Mouse (Mus musculus) myocyte (in vitro differentiated cells): ENCODE results near the gene Osbpl8. TPM values are rescaled to one million over a fixed set of nuclear protein-coding genes. Genes with fewer than 3 reads are reported as not detected.

Experiments
- H3K27me3 ChIP-seq: one replicate; pipeline ENCODE4 v1.6.1; 2011; ENCODE audit not compliant: control insufficient read depth, insufficient read depth, insufficient read length
- H3K36me3 ChIP-seq: one replicate; pipeline ENCODE4 v1.6.1; 2011; ENCODE audit not compliant: control insufficient read depth, insufficient read depth
- H3K4me2 ChIP-seq: one replicate; pipeline ENCODE4 v1.6.1; 2011; ENCODE audit warnings: low read depth, control low read depth
- H3K4me3 ChIP-seq: one replicate; pipeline ENCODE4 v1.5.1; 2011; ENCODE audit warnings: mild to moderate bottlenecking, control low read depth, moderate library complexity
- H3K79me2 ChIP-seq: one replicate; pipeline ENCODE4 v1.6.1; 2011; ENCODE audit not compliant: control insufficient read depth, insufficient read depth
- H3ac ChIP-seq: one replicate; pipeline ENCODE4 v1.6.1; 2011; ENCODE audit not compliant: control insufficient read depth, insufficient read length
- CEBPB ChIP-seq: IDR thresholded peaks from 2 replicates; pipeline ENCODE4 v1.6.1; 2011; ENCODE audit warnings: mild to moderate bottlenecking, moderate library complexity; ENCODE audit not compliant: poor library complexity, insufficient read depth, severe bottlenecking
- E2F4 ChIP-seq: IDR thresholded peaks from one replicate; pipeline ENCODE4 v1.6.1; 2011; ENCODE audit warnings: mild to moderate bottlenecking, control low read depth, moderate library complexity; ENCODE audit not compliant: insufficient read depth
- MAX ChIP-seq: IDR thresholded peaks from one replicate; pipeline ENCODE4 v1.6.1; 2011; ENCODE audit warnings: low read depth, mild to moderate bottlenecking, control low read depth
- MYOD1 ChIP-seq, 3 experiments: IDR thresholded peaks; one replicate each; pipeline ENCODE4 v1.6.1; 2011; ENCODE audit warnings: control low read depth in 2 of 3, low read depth in 2 of 3, mild to moderate bottlenecking in 2 of 3, moderate library complexity in 1 of 3; ENCODE audit not compliant: insufficient read length in 2 of 3, control insufficient read depth in 1 of 3
- MYOG ChIP-seq, 3 experiments: IDR thresholded peaks; one replicate each; pipeline ENCODE4 v1.6.1; 2011; ENCODE audit warnings: control low read depth in 2 of 3, low read depth in 2 of 3, mild to moderate bottlenecking in 2 of 3; ENCODE audit not compliant: insufficient read length in 2 of 3, control insufficient read depth in 1 of 3, insufficient read depth in 1 of 3
- POLR2A ChIP-seq: IDR thresholded peaks from one replicate; pipeline ENCODE4 v1.6.1; 2011; ENCODE audit warnings: low read depth, mild to moderate bottlenecking, control low read depth, moderate library complexity; ENCODE audit not compliant: insufficient read length
- POLR2AphosphoS2 ChIP-seq: IDR thresholded peaks from one replicate; pipeline ENCODE4 v1.6.1; 2011; ENCODE audit warnings: low read depth, control low read depth; ENCODE audit not compliant: insufficient read length
- REST ChIP-seq: IDR thresholded peaks from one replicate; pipeline ENCODE4 v1.6.1; 2011; ENCODE audit warnings: mild to moderate bottlenecking, control low read depth, moderate library complexity; ENCODE audit not compliant: insufficient read depth, insufficient read length
- SRF ChIP-seq: IDR thresholded peaks from one replicate; pipeline ENCODE4 v1.6.1; 2011; ENCODE audit warnings: low read depth; ENCODE audit not compliant: control insufficient read depth, insufficient read length
- TCF12 ChIP-seq: IDR thresholded peaks from one replicate; pipeline ENCODE4 v1.6.1; 2011; ENCODE audit warnings: mild to moderate bottlenecking, control low read depth; ENCODE audit not compliant: poor library complexity, insufficient read depth, severe bottlenecking
- TCF3 ChIP-seq: IDR thresholded peaks from one replicate; pipeline ENCODE4 v1.6.1; 2011; ENCODE audit warnings: low read depth, control low read depth; ENCODE audit not compliant: insufficient read length
- USF1 ChIP-seq: IDR thresholded peaks from one replicate; pipeline ENCODE4 v1.6.1; 2011; ENCODE audit warnings: low read depth, mild to moderate bottlenecking, control low read depth, moderate library complexity
- polyA plus RNA-seq: library from polyadenylated mRNA; unstranded; fragments of >200 nt; fragmentation: generic; extraction: Trizol; gene quantifications from one replicate; pipeline ENCODE4 v1.2.1, GENCODE M21; 2012; ENCODE audit warnings: missing spikeins

Osbpl8 gene
- polyA plus RNA-seq, 1 experiment: 5.3 TPM

- Histone ChIP-seq H3K36me3 (no peaks in the 10 kb centered on the region), H3K4me3 (no peak overlapping the region), H3K27me3 (no peaks in the 10 kb centered on the region), H3K4me2 (no peak overlapping the region), H3ac (no peak overlapping the region), H3K79me2 (no peaks in the 10 kb centered on the region)
- TF ChIP-seq CEBPB (no peak), MYOG (IDR thresholded peaks at IDR 0.05; ENCODE audit: control insufficient read depth in 1 of 3, insufficient read depth in 1 of 3, insufficient read length in 2 of 3, low read depth in 2 of 3) (no peak), REST (no peak), MYOD1 (IDR thresholded peaks at IDR 0.05; ENCODE audit: control insufficient read depth in 1 of 3, insufficient read length in 2 of 3, low read depth in 2 of 3) (no peak), SRF (no peak), MAX (no peak), TCF3 (no peak), POLR2AphosphoS2 (no peak), POLR2A (no peak), USF1 (no peak), E2F4 (no peak), TCF12 (no peak)
Observed at GRCm38 (mm10) chr10:111320579-111320978, 156.0 kb downstream of the Osbpl8 start.

DNA sequence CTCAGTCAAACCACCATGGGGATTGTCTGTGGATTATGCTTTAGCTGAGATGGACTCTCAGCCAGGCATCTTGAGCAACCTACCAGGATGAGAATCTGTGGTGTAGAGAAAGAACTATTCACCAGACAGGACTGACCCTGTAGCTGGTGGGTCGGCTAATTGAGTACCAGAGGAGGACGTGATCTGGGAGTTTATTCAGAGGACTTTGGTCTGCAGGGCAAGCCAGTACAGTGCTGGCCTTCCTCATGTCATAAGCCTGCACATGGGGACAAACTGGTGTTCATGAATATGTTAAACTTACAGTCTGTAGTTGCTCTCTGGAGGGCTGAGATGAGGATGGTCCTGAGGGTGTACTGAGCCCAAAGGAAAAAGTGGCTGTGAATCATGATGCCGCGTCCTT, 163.4 kb downstream of the Osbpl8 start:
- no peaks in the 10 kb centered on the region for H3K79me2 ChIP-seq
- no peak for TF ChIP-seq CEBPB
- no peak for TF ChIP-seq MYOD1 (IDR thresholded peaks at IDR 0.05; ENCODE audit: control insufficient read depth in 1 of 3, insufficient read length in 2 of 3, low read depth in 2 of 3)
- H3K27me3 ChIP-seq: no peaks in the 10 kb centered on the region
- H3ac ChIP-seq: no peak overlapping the region
- H3K4me2 ChIP-seq: no peak overlapping the region
- no peaks in the 10 kb centered on the region for H3K36me3 ChIP-seq
- no peak overlapping the region for H3K4me3 ChIP-seq

- no peaks in the 10 kb centered on the region for H3K79me2 ChIP-seq
- H3ac ChIP-seq: no peak overlapping the region
- H3K4me2 ChIP-seq: no peak overlapping the region
- H3K27me3 ChIP-seq: peaks cover 5% of the 10 kb centered on the region
- no peak for TF ChIP-seq REST
- TF ChIP-seq SRF: no peak
- no peak for TF ChIP-seq MYOG (IDR thresholded peaks at IDR 0.05; ENCODE audit: control insufficient read depth in 1 of 3, insufficient read depth in 1 of 3, insufficient read length in 2 of 3, low read depth in 2 of 3)
- no peak for TF ChIP-seq TCF12
- no peak for TF ChIP-seq USF1
- H3K36me3 ChIP-seq: no peaks in the 10 kb centered on the region
- no peak overlapping the region for H3K4me3 ChIP-seq
Observed at GRCm38 (mm10) chr10:111329326-111329725, 164.8 kb downstream of the Osbpl8 start.

- Histone ChIP-seq H3K4me2 (no peak overlapping the region), H3ac (no peak overlapping the region), H3K36me3 (no peaks in the 10 kb centered on the region), H3K4me3 (no peak overlapping the region), H3K27me3 (peaks cover 6% of the 10 kb centered on the region), H3K79me2 (no peaks in the 10 kb centered on the region)
- no peak for TF ChIP-seq E2F4
- TF ChIP-seq CEBPB: no peak
- no peak for TF ChIP-seq POLR2AphosphoS2
- TF ChIP-seq SRF: no peak
- no peak for TF ChIP-seq TCF12
- no peak for TF ChIP-seq MYOG (IDR thresholded peaks at IDR 0.05; ENCODE audit: control insufficient read depth in 1 of 3, insufficient read depth in 1 of 3, insufficient read length in 2 of 3, low read depth in 2 of 3)
- no peak for TF ChIP-seq POLR2A
- no peak for TF ChIP-seq MYOD1 (IDR thresholded peaks at IDR 0.05; ENCODE audit: control insufficient read depth in 1 of 3, insufficient read length in 2 of 3, low read depth in 2 of 3)
- no peak for TF ChIP-seq MAX
- no peak for TF ChIP-seq USF1
- TF ChIP-seq REST: no peak
- TF ChIP-seq TCF3: no peak
Observed at GRCm38 (mm10) chr10:111334902-111335301, 170.3 kb downstream of the Osbpl8 start.

- no peak overlapping the region for H3K4me2 ChIP-seq
- no peaks in the 10 kb centered on the region for H3K36me3 ChIP-seq
- peaks cover 6% of the 10 kb centered on the region for H3K27me3 ChIP-seq
- TF ChIP-seq SRF (no peak), CEBPB (no peak), TCF12 (no peak), MAX (no peak), E2F4 (no peak), TCF3 (no peak), MYOG (IDR thresholded peaks at IDR 0.05; ENCODE audit: control insufficient read depth in 1 of 3, insufficient read depth in 1 of 3, insufficient read length in 2 of 3, low read depth in 2 of 3) (no peak), POLR2AphosphoS2 (no peak), REST (no peak), MYOD1 (IDR thresholded peaks at IDR 0.05; ENCODE audit: control insufficient read depth in 1 of 3, insufficient read length in 2 of 3, low read depth in 2 of 3) (no peak)
- no peak overlapping the region for H3ac ChIP-seq
- no peak overlapping the region for H3K4me3 ChIP-seq
- no peaks in the 10 kb centered on the region for H3K79me2 ChIP-seq
Observed at GRCm38 (mm10) chr10:111335517-111336352, 171.2 kb downstream of the Osbpl8 start.
